Mouse (Mus musculus): ENCODE results near the gene Resf1. TPM values are rescaled to one million over a fixed set of nuclear protein-coding genes. Genes with fewer than 3 reads are reported as not detected.
A peak's percentile ranks its signal among the peaks of the same experiment; 100 is the strongest.

Resf1 gene
- total and polyA plus RNA-seq, 3 experiments, result 12.4 to 20.9 (median 14.7) TPM

GRCm38 (mm10) chr6:149311778-149312177 lies 2.6 kb downstream of the Resf1 start (continued):
- TF ChIP-seq JUND (conservative IDR thresholded peaks at IDR 0.05; ENCODE audit: low read depth, low read length), result no peak
- no peak for TF ChIP-seq ZMIZ1 (IDR thresholded peaks at IDR 0.05; ENCODE audit: low read depth, low read length)
- TF ChIP-seq MAZ (IDR thresholded peaks at IDR 0.05; ENCODE audit: low read depth, low read length), result no peak

GRCm38 (mm10) chr6:149312221-149312620 lies 3.0 kb downstream of the Resf1 start:
- H3K9me3 ChIP-seq (replicated peaks; ENCODE audit: low read length), result peaks cover 7% of the 10 kb centered on the region
- in situ Hi-C loops (cut with MboI; ENCODE audit: low pct_ligation_motif_present, low pct_unique_long_range_greater_than_20kb, low sequenced_read_pairs) (no loop called here), dilution Hi-C loops (cut with MboI; ENCODE audit: extremely low pct_ligation_motif_present, extremely low pct_unique_long_range_greater_than_20kb, low sequenced_read_pairs) (no loop called here)
- peaks cover 30% of the 10 kb centered on the region for H3K79me2 ChIP-seq (replicated peaks; ENCODE audit: control insufficient read depth, extremely low read depth, insufficient read depth, poor library complexity, severe bottlenecking)
- H3K4me2 ChIP-seq (ENCODE audit: insufficient read depth, low read depth, poor library complexity, severe bottlenecking), result peak overlapping the region; percentile 36; the same call in 1 of the 2 replicates
- peaks cover 9 to 32% of the 10 kb centered on the region in 2 experiments for H3K36me3 ChIP-seq (replicated peaks in 1 of 2; ENCODE audit: control insufficient read depth in 1 of 2, insufficient read depth in 1 of 2, low read length in 1 of 2)
- no peak overlapping the region for H3K4me3 ChIP-seq (replicated peaks in 1 of 3; ENCODE audit: low read depth in 2 of 3, low read length in 2 of 3, poor library complexity in 1 of 3)
- no peaks in the 10 kb centered on the region for H3K27me3 ChIP-seq (replicated peaks)
- peaks cover 10 to 48% of the 10 kb centered on the region in 2 experiments; a peak in 3 of 4 replicates for H3K4me1 ChIP-seq (ENCODE audit: control insufficient read depth in 1 of 2, insufficient read depth in 2 of 2)
- no peak for DNase-seq (ENCODE audit: extremely low read depth)
- TF ChIP-seq UBTF (IDR thresholded peaks at IDR 0.05; ENCODE audit: low read depth, low read length) (no peak), MXI1 (IDR thresholded peaks at IDR 0.05; ENCODE audit: low read depth, low read length) (no peak), RAD21 (IDR thresholded peaks at IDR 0.05; ENCODE audit: low read depth, low read length) (no peak), POLR2A (IDR thresholded peaks at IDR 0.05; ENCODE audit: low read depth, low read length) (no peak), HCFC1 (IDR thresholded peaks at IDR 0.05; ENCODE audit: low read depth, low read length) (no peak), ETS1 (conservative IDR thresholded peaks at IDR 0.05; ENCODE audit: low read depth, low read length) (no peak), ZC3H11A (IDR thresholded peaks at IDR 0.05; ENCODE audit: low read depth, low read length) (no peak), ELF1 (IDR thresholded peaks at IDR 0.05; ENCODE audit: low read depth, low read length) (no peak), MAFK (IDR thresholded peaks at IDR 0.05; ENCODE audit: insufficient replicate concordance, low read length) (no peak), TBP (conservative IDR thresholded peaks at IDR 0.05; ENCODE audit: low read depth, low read length) (no peak), CTCF (conservative IDR thresholded peaks at IDR 0.05 in 1 of 2, IDR thresholded peaks at IDR 0.05 in 1 of 2; ENCODE audit: low read depth in 2 of 2, low read length in 2 of 2) (no peak), SIN3A (IDR thresholded peaks at IDR 0.05; ENCODE audit: low read length) (no peak), ZNF384 (IDR thresholded peaks at IDR 0.05; ENCODE audit: low read depth, low read length) (no peak), ZKSCAN1 (IDR thresholded peaks at IDR 0.05; ENCODE audit: borderline replicate concordance, low read depth, low read length) (no peak), SMC3 (IDR thresholded peaks at IDR 0.05; ENCODE audit: low read depth, low read length) (no peak), NELFE (IDR thresholded peaks at IDR 0.05; ENCODE audit: low read depth, low read length) (no peak), USF2 (conservative IDR thresholded peaks at IDR 0.05; ENCODE audit: low read depth, low read length) (no peak), CHD2 (IDR thresholded peaks at IDR 0.05; ENCODE audit: low read length) (no peak), CHD1 (IDR thresholded peaks at IDR 0.05; ENCODE audit: low read depth, low read length) (no peak)
- H3K9ac ChIP-seq (ENCODE audit: insufficient read depth, low read depth), result no peak overlapping the region; the same call in 1 of the 2 replicates
- no peak overlapping the region for H3K27ac ChIP-seq (ENCODE audit: insufficient read depth, low read depth)

Data from CH12.LX (cell line).